Mouse (Mus musculus): ENCODE measurements at regions not wholly inside any gene's neighbourhood (a gene's known extent, or its start where the extent isn't known, plus 50 kb on each side); places are given as distances from the start of the nearest gene placed in this dataset.

DNA sequence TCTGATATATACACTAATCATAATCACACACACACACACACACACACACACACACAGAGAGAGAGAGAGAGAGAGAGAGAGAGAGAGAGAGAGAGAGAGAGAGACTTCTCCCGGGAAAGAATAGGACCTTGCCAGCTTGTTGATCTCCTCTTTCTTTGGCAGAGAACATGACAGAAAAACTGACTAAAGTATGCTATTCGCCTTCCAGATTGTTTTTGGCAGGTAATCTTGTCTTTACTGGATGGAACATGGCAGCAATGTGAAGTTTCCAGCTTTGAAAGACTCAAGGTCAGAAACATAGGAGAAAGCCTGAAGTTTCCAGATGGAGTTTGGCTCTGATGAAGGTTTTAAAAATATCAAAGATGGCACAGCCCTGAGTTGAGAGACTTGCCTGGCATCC, 87.8 kb upstream of the Cpm start:
- no peak for DNase-seq (ENCODE audit: low spot score in 2 of 2)

DNA sequence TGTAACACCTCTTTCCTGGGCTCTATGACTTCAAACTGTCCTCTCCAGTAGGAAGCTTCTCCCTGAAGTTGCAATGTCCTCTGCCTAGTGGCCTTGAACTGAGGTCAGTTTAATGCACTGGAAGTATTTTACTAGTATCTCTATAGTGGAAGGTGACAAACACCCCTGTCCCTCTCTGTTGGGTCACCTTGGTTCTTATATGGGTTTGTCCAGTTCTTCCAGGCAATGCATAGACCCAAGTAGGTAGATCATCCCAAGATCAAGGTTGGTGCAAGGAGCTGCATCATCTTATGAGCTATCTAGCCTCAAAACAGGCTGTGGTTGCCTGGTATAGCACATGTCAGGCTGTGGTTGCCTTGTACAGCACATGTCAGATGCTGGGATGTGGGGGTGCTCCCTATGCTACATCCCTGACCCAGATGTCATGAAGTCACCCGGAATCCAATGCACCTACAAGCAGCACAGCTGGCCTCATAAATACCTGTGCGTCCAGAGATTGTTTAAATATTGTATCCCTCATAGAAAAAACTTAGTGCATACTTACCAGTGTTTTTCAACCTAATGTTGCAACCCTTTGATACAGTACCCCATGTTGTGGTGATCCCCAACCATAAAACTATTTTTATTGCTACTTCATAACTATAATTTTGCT, 88.4 kb upstream of the Cpm start:
- DNase-seq (ENCODE audit: low spot score in 2 of 2) = no peak

DNA sequence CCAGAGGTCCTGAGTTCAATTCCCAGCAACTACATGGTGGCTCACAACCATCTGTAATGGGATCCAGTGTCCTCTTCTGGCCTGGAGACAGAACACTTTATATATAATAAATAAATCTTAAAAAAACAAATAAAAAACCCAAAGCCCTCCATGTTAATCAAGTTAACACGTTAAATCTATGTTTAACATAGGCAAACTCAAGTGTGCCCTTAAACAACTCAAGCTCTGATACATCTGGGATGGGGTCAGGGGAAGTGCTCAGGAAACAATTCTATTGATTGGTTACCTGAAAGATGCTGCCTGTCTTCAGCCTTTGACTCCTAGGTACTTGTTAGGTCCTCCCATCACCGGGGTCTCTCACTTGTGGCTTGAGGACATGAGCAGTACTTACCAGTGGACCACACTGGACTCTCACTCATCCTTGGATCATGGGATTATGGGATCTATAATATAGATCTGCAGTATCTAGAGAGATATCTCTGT, 89.1 kb upstream of the Cpm start:
- no peak for DNase-seq (ENCODE audit: low spot score in 2 of 2)

DNA sequence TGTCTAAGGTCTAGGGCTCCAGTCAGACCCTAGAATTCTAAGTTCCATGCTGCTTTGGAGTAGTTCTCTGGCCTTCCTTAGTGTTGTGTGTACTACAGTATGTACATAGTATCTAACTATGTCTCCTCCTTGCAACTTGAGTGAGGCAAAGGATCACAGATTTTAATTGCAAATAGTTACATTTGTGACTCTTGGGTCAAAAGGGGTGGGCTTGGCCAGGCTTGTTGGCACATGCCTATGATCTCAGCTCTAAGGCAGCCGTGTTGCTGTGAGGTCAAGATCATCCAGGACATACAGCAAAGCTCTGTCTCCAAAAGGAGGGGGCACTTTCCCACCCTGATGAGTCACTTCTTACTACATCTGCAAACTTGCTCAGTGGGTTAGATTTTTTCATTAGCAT, 89.8 kb upstream of the Cpm start:
- no peak for DNase-seq (ENCODE audit: low spot score in 2 of 2)

DNA sequence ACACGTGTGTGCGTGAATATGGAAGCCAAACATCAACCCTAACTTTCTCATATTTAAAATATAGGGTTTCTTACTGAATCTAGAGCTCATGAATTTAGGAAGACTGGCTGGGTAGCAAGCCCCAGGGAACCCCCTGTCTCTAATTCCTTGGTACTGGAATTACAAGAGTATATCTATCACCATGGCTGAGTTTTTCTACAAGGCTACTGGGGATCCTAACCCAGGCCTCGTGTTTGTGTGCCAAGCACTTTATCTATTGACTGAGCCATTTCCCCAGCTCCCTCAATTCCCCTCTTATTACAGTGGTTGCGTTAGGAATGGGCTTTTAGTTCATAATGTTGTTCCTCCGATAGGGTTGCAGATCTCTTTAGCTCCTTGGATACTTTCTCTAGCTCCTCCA, 90.6 kb upstream of the Cpm start:
- DNase-seq (ENCODE audit: low spot score in 2 of 2) = no peak

DNA sequence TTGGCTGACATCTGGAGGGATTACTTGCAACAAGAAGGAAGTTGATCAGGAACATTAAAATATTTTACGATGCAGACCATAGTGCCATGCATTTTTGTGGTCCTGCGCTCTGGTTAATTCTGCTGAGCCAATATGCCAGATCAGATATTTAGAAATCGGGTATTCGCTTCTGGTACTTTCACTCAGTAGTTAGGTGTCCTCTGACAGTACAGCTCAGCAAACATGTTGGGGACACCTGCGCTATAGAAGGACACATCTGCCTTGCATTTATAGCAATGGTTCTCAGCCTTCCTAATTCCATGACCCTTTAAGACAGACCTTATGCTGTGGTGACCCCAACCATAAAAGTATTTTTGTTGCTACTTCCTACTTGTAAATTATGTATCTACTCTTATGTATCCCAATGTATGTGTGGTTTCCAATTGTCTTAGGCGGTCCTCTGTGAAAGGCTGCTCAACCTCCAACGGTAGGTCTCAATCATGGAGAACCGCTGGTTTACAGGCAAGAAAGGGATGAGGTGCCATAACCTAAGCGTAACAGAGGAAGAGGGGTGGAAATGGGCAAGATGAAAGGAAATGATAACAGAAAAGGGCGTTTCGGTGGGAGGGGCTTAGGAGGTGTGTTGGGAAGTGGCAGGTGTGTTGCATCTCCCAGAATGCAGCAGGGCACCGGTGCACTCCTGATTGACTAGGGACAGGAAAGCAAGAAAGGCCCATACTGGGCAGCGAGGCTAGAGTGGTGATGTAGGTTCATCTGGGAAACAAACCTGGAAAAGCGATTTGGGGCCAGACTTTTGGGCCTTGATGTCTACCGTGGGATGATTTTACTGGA, 92.3 kb upstream of the Cpm start:
- DNase-seq (ENCODE audit: low spot score in 2 of 2) = no peak

DNA sequence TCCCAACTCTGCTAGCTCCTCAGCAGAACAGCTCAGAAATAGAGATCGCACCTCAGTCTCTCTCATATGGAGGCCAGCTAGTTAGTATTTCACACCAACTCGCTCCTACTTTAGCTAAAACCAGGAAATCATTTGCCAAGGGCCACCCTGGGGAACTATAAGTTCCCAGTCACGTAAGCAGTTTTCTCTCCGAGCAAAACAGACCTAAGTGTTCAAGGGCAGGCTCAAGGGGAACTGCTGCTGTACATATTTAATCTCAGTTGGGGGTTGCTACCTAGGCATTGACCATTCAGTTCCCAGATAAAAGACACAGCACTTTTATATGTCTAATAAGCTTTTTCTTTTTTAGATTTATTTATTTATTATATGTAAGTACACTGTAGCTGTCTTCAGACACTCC, 93.5 kb upstream of the Cpm start:
- no peak for DNase-seq (ENCODE audit: low spot score in 2 of 2)

DNA sequence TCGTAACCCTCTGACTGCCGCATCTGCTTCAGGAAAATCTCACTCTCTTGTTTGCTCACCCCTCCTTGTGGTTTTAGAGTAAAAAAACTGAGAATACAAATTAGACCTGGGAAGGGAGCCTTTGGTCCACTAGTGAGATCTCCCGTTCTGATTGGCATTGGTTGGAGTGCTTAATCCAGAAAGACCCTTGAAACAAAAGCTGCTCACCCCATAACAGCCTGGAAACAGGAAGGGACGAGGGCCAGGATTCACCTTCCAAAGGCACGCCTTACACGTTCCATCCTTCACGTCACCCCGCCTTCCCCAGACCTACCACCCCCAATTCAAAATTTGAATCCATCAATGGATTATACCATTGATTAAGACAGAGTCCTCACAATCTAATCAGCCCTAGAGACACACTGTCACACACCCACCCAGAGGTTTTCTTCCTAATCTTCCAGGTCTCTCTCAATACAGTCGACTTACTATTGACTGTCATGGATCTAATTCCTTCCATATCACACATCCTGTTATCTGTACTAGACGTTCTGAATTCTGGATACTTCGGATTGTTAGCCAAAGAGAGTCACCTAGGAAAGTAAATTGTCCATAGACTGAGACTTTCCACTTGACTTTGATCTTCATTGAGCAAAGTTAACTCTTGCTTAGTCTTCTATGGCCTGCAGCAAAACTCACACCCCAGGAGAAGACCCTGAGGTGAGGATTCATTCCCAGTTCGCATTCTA, 94.1 kb upstream of the Cpm start:
- DNase-seq (ENCODE audit: low spot score in 2 of 2) = no peak

DNA sequence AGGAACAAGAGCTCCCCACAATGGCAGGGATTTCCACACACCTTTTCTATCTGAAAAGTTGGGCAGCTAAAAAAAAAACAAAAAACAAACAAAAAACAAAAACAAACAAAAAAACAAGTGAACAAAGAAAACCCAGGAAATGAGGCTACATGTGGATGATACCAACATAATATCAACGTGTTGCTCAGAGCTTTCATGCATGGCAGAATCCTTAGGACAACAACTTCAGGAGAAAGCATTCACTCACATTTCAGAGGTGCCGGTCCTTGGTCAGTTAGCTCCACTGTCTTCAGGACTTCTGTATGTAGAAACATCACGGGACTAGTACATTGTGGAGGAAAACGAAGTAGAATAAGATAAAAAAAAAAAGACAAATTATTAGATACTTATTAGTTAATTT, 94.8 kb upstream of the Cpm start:
- DNase-seq (ENCODE audit: low spot score in 2 of 2) = no peak

DNA sequence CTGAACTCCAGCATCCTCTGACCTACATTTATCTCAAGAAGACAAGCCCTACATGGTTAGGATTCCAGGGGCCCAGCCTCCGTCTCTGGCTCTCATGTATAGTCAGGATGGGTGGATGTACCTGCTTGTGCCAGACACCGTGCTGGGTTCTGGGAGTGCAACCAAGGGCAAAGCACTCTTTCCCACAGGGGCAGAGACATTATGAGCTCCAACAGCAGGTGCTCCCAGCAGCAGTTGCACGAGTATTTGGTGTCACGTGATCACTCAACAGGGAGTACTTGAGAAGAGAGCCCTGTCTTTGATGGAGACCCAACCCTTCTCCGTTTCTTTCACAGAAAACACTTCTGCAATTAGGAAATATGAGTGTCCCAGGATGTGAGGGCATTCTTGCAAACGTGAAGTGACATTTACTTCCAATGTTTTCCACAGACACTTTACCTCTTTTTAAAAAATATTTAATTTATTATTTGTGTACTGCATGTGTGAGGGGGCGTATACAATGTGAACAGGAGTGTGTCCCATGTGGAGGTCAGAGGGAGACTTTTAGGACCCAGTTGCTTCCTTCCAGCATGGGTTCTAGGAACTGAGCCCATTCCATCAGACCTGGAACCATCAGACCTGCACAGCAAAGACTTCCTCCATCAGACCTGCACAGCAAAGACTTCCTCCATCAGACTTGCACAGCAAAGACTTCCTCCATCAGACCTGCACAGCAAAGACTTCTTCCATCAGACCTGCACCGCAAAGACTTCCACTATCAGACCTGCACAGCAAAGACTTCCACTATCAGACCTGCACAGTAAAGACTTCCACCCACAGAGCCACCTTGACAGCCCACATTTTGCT, 95.5 kb upstream of the Cpm start:
- DNase-seq (ENCODE audit: low spot score in 2 of 2) = no peak

DNA sequence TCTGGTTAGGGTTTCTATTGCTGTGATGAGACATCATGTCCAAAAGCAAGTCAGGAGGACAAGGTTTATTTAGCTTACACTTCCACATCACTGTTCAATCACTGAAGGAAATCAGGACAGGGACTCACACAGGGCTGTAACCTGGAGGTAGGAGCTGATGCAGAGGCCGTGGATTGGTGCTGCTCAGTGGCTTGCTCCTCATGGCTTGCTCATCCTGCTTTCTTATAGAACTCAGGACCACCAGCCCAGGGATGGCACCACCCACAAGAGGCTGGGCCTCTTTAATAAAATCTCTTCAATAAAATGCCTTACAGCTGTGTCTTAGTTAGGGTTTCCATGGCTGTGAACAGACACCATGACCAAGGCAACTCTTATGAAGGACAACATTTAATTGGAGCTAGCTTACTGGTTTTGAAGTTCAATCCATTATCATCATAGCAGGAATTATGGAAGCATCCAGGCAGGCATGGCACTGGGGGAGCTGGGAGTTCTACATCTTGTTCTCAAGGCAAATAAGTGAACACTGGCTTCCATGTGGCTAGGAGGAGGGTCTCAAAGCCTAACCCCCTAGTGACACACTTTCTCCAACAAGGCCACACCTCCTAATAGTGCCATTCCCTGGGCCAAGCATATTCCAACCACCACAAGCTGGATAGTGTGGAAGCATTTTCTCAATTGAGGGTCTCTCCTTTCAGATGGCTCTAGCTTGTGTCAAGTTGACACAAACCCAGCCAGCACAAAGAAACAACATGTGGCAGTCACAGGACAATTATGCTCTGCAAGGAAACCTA, 96.4 kb upstream of the Cpm start:
- DNase-seq (ENCODE audit: low spot score in 2 of 2) = no peak

DNA sequence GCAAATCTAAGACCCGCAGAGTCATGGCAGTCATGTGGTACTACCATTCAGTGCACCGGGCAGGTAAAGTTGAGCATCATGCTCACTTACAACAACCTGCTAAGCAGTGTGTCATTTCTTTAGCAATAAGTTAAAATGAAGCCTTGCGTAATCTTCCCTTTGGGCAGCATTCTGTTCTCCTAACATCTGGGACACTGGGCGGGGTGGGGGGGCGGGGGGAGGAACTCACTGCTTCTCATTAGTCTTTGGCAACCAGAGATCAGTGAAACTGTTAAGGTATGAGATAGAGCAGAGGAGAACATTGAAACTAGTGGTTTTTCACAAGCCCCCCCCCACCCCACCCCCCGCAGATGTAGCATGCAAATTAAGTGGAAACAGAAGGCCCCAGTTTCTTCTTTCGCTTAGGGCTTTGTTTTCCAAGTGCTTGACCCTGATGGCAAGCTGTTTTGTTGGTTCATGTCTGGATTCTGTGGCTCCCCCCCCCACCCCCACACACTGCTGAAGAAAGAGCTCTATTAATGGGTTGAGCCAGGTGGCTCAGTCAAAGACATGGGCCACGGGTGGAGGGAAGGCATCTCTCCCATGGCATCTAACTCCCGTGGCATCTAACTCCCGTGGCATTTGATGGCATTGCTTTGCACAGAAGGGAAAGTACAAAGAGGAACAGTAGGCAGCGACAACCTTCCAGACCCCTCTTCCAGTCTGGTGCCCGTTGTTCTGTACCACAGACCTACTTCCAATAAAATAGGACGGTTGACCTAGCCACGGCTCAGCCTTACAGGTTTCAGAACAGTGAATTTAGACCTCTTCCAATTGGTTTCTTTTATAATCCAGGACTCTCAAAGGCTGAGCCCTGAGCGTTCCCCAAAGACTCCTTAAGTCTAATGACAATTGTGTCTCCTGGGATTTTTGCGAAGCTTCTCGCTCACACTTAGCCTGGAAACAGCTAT, 97.2 kb upstream of the Cpm start:
- DNase-seq (ENCODE audit: low spot score in 2 of 2) = no peak

DNA sequence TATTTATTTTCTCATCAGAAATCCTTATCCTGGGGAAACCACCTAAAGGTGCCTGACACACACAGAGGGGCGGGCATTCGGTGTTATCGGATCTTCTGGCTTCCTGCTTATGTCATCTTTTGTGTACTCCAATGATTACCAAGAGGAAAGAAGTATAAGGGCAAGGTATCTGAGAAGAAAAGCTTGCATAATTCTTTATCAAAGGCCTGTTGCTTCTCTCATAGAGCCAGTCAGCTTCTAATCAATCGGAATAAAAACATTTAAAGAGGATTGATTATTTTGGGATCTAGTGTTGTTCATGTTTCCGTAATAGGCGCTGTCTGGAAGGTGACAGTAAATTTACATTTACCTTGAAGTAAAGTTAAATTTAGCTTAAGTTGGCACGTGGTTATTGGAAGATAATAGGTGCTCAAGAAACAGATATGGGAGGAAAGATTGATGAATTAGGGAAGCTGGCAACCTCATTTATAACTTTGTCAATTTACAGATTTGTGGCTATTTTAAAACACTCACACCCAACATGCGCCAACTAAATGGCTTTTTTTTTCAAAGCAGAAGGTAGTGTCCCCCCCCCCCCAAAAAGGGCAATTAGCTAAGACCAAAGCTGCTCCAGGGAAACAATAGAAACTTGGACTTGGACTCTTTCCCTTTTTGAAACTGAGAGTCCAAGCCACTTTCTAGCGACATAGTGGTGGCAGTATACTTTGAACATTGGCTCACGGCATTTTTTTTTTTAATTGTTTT, 98.3 kb upstream of the Cpm start:
- no peak for DNase-seq (ENCODE audit: low spot score in 2 of 2)

DNA sequence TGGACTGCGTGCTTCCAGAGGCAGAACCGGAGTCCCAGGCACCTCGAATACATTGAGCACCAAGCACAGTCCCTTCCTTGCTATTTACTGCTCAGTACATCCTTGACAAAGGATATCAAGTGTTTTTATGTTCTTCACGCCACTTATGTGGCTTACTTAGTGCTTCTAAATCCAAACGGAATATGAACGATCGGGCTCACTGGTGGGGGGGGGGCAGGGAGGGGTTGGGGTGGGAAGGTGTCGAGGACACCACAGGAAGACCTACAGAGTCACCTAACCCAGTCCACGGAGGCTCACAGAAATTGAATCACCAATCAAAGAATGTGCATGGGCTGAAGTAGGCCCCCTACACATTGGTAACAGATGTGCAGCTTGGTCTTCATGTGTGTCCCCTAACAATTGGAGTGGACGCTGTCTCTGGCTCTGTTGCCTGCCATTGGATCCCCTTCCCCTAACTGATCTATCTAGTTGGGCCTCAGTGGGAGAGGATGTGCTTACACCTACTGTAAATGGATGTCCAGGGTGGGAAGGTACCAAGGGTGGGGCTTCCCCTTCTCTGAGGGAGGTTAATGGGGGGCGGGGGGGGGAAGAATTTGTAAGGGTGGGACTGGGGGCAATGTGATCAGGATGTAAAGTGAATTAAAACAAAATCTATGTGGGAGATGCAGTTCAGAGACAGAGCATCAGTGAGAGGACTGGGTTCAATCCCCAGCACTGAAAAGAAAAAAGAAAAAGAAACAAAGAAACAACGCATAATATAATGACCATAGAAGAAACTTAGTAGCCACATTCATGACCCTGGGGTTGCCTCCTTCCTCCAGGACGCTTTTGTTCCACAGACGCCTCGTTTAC, 99.1 kb upstream of the Cpm start:
- DNase-seq (ENCODE audit: low spot score in 2 of 2) = no peak

DNA sequence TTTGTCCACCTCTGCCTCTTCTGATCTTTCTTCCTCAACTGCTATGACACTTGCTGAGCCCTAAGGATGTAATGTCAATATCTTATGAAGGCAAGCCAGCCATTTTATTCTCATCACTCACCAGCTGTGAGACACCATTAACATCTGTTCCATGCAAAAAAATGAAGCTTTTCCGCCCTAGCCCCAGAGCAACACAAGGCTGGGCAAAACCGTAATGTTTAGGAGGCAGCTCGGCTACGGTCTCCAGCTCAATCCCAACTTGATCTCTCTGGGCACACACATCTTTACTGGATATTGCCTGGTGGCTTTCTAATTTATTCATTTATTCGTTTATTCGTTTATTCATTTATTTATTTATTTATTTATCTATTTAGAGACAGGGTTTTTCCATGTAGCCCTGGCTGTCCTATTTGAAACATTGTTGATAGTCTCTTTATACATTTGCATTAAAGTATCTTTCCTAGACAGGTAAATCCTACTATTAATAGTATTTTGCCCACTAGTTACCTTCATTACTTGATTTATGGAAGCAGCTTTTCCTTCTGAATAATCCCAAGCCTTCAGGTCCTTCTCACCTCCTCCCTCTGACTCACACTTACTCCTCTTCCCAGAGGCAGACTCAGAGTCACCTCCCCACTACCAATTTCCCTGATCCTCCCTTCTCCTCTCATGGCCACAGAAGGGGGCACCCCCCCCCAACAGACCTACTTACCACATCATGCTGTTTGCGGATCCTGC, 99.9 kb upstream of the Cpm start:
- no peak for DNase-seq (ENCODE audit: low spot score in 2 of 2)

DNA sequence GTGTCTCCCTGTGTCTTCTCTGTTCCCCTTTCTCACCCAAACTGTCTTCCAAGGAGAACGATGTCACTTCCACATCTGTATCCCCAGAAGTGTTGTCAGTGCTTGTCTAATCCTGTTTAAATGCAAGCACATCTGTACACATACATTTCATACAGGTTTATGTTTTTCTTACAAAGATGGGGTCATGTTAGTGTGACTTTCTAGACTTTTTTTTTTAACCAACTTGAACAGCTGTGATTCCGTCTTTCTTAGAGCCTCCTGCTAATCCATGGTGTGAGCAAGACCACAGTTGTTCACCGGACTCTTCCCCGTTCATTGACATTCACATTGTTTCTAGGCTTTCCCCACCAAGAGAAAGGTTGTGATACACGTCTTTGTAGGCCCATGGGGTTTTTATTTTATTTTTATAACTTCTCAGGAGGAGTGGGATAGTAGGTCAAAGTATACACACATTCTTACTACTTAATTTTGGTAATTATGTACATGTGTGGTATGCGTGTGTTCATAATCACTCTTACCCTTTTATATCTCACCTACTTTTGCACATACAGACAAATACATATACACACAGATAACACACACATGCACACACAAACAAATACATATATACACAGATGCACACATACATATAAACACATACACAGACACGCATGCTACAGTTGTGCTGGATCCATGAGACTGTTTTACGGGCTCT, 100.6 kb upstream of the Cpm start:
- DNase-seq (ENCODE audit: low spot score in 2 of 2) = no peak

DNA sequence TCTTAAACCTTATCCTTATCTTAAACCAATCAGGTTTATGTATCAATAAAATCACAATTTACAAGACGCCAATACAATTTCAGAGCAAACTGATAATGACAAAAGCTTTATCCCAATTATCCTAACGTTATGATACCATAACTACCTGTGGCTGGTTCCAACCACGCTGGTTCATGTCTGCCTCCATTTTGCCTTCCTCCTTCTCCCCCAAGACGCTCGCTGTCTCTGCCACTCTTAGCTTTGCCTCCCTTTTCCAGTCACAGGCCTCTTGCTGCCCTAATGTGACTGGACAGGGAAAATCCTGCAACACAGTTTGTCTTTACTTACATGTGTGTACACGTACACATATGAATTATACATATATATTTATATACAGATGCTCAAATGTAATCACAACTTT, 101.3 kb upstream of the Cpm start:
- DNase-seq (ENCODE audit: low spot score in 2 of 2) = no peak
